Mouse (Mus musculus) kidney, postnatal 0 days (tissue): Measurements from ENCODE around the gene Cog5. TPM values are rescaled to one million over a fixed set of nuclear protein-coding genes. Genes with fewer than 3 reads are reported as not detected.
A peak's percentile ranks its signal among the peaks of the same experiment; 100 is the strongest.

Source experiments
- ATAC-seq: fragments of 200-750 bp; cut with Nextera tagmentation; replicated peaks from 2 replicates; pipeline ENCODE4 v1.8.0; 2017; ENCODE audit warnings: low read depth, moderate number of reproducible peaks, moderate TSS enrichment, moderate library complexity; ENCODE audit not compliant: low FRiP score
- DNase-seq: peaks from one replicate; pipeline ENCODE4 v3.0.0-alpha.2; 2016; ENCODE audit warnings: low spot score
- H3K27ac ChIP-seq: fragments of 300-500 bp; sonication (generic); 2 replicates; pipeline ENCODE4 v1.5.1; 2014; ENCODE audit warnings: mild to moderate bottlenecking
- H3K27me3 ChIP-seq: fragments of 300-500 bp; sonication (generic); 2 replicates; pipeline ENCODE4 v1.6.1; 2014; ENCODE audit warnings: low read length, mixed read lengths; ENCODE audit not compliant: insufficient read depth
- H3K36me3 ChIP-seq: fragments of 300-500 bp; sonication (generic); 2 replicates; pipeline ENCODE4 v1.6.1; 2014; ENCODE audit warnings: low read length, mixed read lengths; ENCODE audit not compliant: insufficient read depth
- H3K4me1 ChIP-seq: fragments of 300-500 bp; sonication (generic); replicated peaks from 2 replicates; pipeline ENCODE4 v1.6.1; 2014; ENCODE audit warnings: antibody characterized with exemption, low read length, mixed read lengths; ENCODE audit not compliant: insufficient read depth
- H3K4me2 ChIP-seq: fragments of 300-500 bp; sonication (generic); 2 replicates; pipeline ENCODE4 v1.6.1; 2014; ENCODE audit warnings: mild to moderate bottlenecking, low read length, moderate library complexity, mixed read lengths
- H3K4me3 ChIP-seq: fragments of 300-500 bp; sonication (generic); replicated peaks from 2 replicates; pipeline ENCODE4 v1.5.1; 2014; ENCODE audit warnings: low read depth, low read length
- H3K9ac ChIP-seq: fragments of 300-500 bp; sonication (generic); 2 replicates; pipeline ENCODE4 v1.6.1; 2014; ENCODE audit warnings: low read depth, low read length
- H3K9me3 ChIP-seq: fragments of 300-500 bp; sonication (generic); replicated peaks from 2 replicates; pipeline ENCODE4 v1.6.1; 2016; ENCODE audit warnings: low read length, inconsistent platforms, mixed read lengths
- CTCF ChIP-seq: IDR thresholded peaks from 2 replicates; pipeline ENCODE4 v1.5.1; 2016; ENCODE audit warnings: antibody characterized with exemption, low read depth, mild to moderate bottlenecking, moderate library complexity
- WGBS: fragments of 180-500 bp; shearing (Covaris S2); extraction: QIAGEN DNeasy Blood & Tissue Kit; methylation state at CpG from one replicate; pipeline ENCODE4 v1.1.7; 2014; 5-methylcytosine and 5-hydroxymethylcytosine counted together
- polyA plus RNA-seq: library from polyadenylated mRNA; unstranded; fragments of >200 nt; fragmentation: Nextera tagmentation; extraction: Ambion mirVana; gene quantifications from 2 replicates; pipeline ENCODE4 v1.2.1, GENCODE M21; 2015

The Cog5 gene
- polyA plus RNA-seq, 1 experiment from 2014 or later = 22.9 TPM

GRCm38 (mm10) chr12:31703904-31704303 is 49.2 kb downstream of the Cog5 start:
- no peaks in the 10 kb centered on the region for H3K36me3 ChIP-seq
- H3K27ac ChIP-seq = no peak overlapping the region
- no peaks in the 10 kb centered on the region for H3K4me1 ChIP-seq
- no peaks in the 10 kb centered on the region for H3K9me3 ChIP-seq
- H3K9ac ChIP-seq = no peak overlapping the region
- H3K27me3 ChIP-seq = no peaks in the 10 kb centered on the region
- 80% methylated on average over 6 of the region's 6 CpGs for WGBS
- DNase-seq (no peak), ATAC-seq (no peak)
- H3K4me2 ChIP-seq = no peak overlapping the region
- no peak overlapping the region for H3K4me3 ChIP-seq
- TF ChIP-seq CTCF = no peak; the same call in 1 of the 2 replicates

- Histone ChIP-seq H3K9ac (no peak overlapping the region), H3K4me2 (no peak overlapping the region), H3K4me1 (no peaks in the 10 kb centered on the region), H3K9me3 (no peaks in the 10 kb centered on the region), H3K36me3 (no peaks in the 10 kb centered on the region), H3K4me3 (no peak overlapping the region), H3K27ac (no peak overlapping the region), H3K27me3 (no peaks in the 10 kb centered on the region)
- no peak for TF ChIP-seq CTCF
- ATAC-seq (no peak), DNase-seq (no peak)
- WGBS = 60% methylated on average over 2 of the region's 2 CpGs
Measured at GRCm38 (mm10) chr12:31706168-31706567, 51.5 kb downstream of the Cog5 start.

- WGBS = 73% methylated on average over 1 of the region's 1 CpGs
- H3K36me3 ChIP-seq = no peaks in the 10 kb centered on the region
- no peak for DNase-seq
- H3K27ac ChIP-seq = no peak overlapping the region
- H3K27me3 ChIP-seq = no peaks in the 10 kb centered on the region
- no peak overlapping the region for H3K4me2 ChIP-seq
- no peak overlapping the region for H3K9ac ChIP-seq
- H3K4me1 ChIP-seq = no peaks in the 10 kb centered on the region
- TF ChIP-seq CTCF = no peak
- H3K9me3 ChIP-seq = no peaks in the 10 kb centered on the region
- no peak overlapping the region for H3K4me3 ChIP-seq
- no peak for ATAC-seq
Measured at GRCm38 (mm10) chr12:31707531-31707930, 52.9 kb downstream of the Cog5 start.

- Histone ChIP-seq H3K27ac (no peak overlapping the region), H3K9ac (no peak overlapping the region), H3K4me1 (no peaks in the 10 kb centered on the region), H3K4me2 (no peak overlapping the region), H3K4me3 (no peak overlapping the region), H3K27me3 (no peaks in the 10 kb centered on the region), H3K36me3 (no peaks in the 10 kb centered on the region), H3K9me3 (no peaks in the 10 kb centered on the region)
- ATAC-seq (no peak), DNase-seq (no peak)
- 94% methylated on average over 6 of the region's 6 CpGs for WGBS
- no peak for TF ChIP-seq CTCF
Measured at GRCm38 (mm10) chr12:31709665-31710064, 55.0 kb downstream of the Cog5 start.

GRCm38 (mm10) chr12:31712233-31712632 is 57.6 kb downstream of the Cog5 start:
- DNase-seq (peak; percentile 8), ATAC-seq (no peak)
- no peak overlapping the region for H3K27ac ChIP-seq
- H3K9me3 ChIP-seq = no peaks in the 10 kb centered on the region
- H3K27me3 ChIP-seq = no peaks in the 10 kb centered on the region
- no peaks in the 10 kb centered on the region for H3K36me3 ChIP-seq
- no peak overlapping the region for H3K9ac ChIP-seq
- no peak for TF ChIP-seq CTCF
- H3K4me3 ChIP-seq = no peak overlapping the region
- H3K4me2 ChIP-seq = no peak overlapping the region
- 47% methylated on average over 5 of the region's 5 CpGs for WGBS
- H3K4me1 ChIP-seq = no peaks in the 10 kb centered on the region

- no peak overlapping the region for H3K4me2 ChIP-seq
- no peak for ATAC-seq
- no peak overlapping the region for H3K9ac ChIP-seq
- no peak overlapping the region for H3K27ac ChIP-seq
- DNase-seq = peak; percentile 29
- no peaks in the 10 kb centered on the region for H3K36me3 ChIP-seq
- no peak for TF ChIP-seq CTCF
- WGBS = 44% methylated on average over 4 of the region's 4 CpGs
- H3K27me3 ChIP-seq = no peaks in the 10 kb centered on the region
- H3K9me3 ChIP-seq = no peaks in the 10 kb centered on the region
- H3K4me3 ChIP-seq = no peak overlapping the region
- no peaks in the 10 kb centered on the region for H3K4me1 ChIP-seq
Measured at GRCm38 (mm10) chr12:31712727-31713126, 58.1 kb downstream of the Cog5 start.

GRCm38 (mm10) chr12:31713600-31713999 is 58.9 kb downstream of the Cog5 start, which contains the start of gene Gpr22:
TSS of gene Gpr22 (minus strand) at chr12:31713947.
- Histone ChIP-seq H3K27ac (no peak within 1 kb of the TSS), H3K9me3 (no peaks in the 10 kb centered on the region), H3K36me3 (no peaks in the 10 kb centered on the region), H3K27me3 (no peaks in the 10 kb centered on the region), H3K4me1 (no peaks in the 10 kb centered on the region), H3K4me3 (no peak within 1 kb of the TSS), H3K4me2 (no peak within 1 kb of the TSS), H3K9ac (no peak within 1 kb of the TSS)
- 35% methylated on average over 6 of the region's 6 CpGs for WGBS
- DNase-seq (no peak), ATAC-seq (no peak)
- TF ChIP-seq CTCF = no peak
